Mouse (Mus musculus): ENCODE measurements around the gene Lsamp. TPM values are rescaled to one million over a fixed set of nuclear protein-coding genes. Genes with fewer than 3 reads are reported as not detected.

The Lsamp gene
- polyA plus RNA-seq, 1 experiment from 2014 or later: 5.4 TPM

GRCm38 (mm10) chr16:41701790-41702428 is 1717.7 kb downstream of the Lsamp start:
- no peak for ATAC-seq (replicated peaks; ENCODE audit: low FRiP score, low TSS enrichment, low read depth)
- Histone ChIP-seq H3K36me3 (ENCODE audit: control insufficient read depth, insufficient read depth, low read length) (no peaks in the 10 kb centered on the region), H3K27me3 (replicated peaks; ENCODE audit: control insufficient read depth, insufficient read depth, low read length) (no peaks in the 10 kb centered on the region), H3K4me2 (ENCODE audit: low read length) (no peak overlapping the region), H3K4me1 (replicated peaks; ENCODE audit: control insufficient read depth, insufficient read depth, low read length) (no peaks in the 10 kb centered on the region), H3K4me3 (ENCODE audit: low read depth, low read length) (no peak overlapping the region), H3K27ac (ENCODE audit: low read depth) (no peak overlapping the region), H3K9ac (ENCODE audit: low read length) (no peak overlapping the region), H3K9me3 (ENCODE audit: control insufficient read depth, low read length) (no peaks in the 10 kb centered on the region)
- WGBS: 81% methylated on average over 5 of the region's 5 CpGs
- DNase-seq (ENCODE audit: low spot score): no peak

- H3K36me3 ChIP-seq (ENCODE audit: control insufficient read depth, insufficient read depth, low read length): no peaks in the 10 kb centered on the region
- no peak overlapping the region for H3K9ac ChIP-seq (ENCODE audit: low read length)
- WGBS: 83% methylated on average over 9 of the region's 9 CpGs
- no peaks in the 10 kb centered on the region for H3K27me3 ChIP-seq (replicated peaks; ENCODE audit: control insufficient read depth, insufficient read depth, low read length)
- no peak for DNase-seq (ENCODE audit: low spot score)
- H3K4me2 ChIP-seq (ENCODE audit: low read length): no peak overlapping the region
- ATAC-seq (replicated peaks; ENCODE audit: low FRiP score, low TSS enrichment, low read depth): no peak
- H3K4me1 ChIP-seq (replicated peaks; ENCODE audit: control insufficient read depth, insufficient read depth, low read length): no peaks in the 10 kb centered on the region
- no peaks in the 10 kb centered on the region for H3K9me3 ChIP-seq (ENCODE audit: control insufficient read depth, low read length)
- no peak overlapping the region for H3K27ac ChIP-seq (ENCODE audit: low read depth)
- H3K4me3 ChIP-seq (ENCODE audit: low read depth, low read length): no peak overlapping the region
Observed at GRCm38 (mm10) chr16:41728900-41729585, 1744.9 kb downstream of the Lsamp start.

GRCm38 (mm10) chr16:41729911-41730310 is 1745.8 kb downstream of the Lsamp start:
- H3K4me1 ChIP-seq (replicated peaks; ENCODE audit: control insufficient read depth, insufficient read depth, low read length): no peaks in the 10 kb centered on the region
- no peaks in the 10 kb centered on the region for H3K27me3 ChIP-seq (replicated peaks; ENCODE audit: control insufficient read depth, insufficient read depth, low read length)
- H3K9ac ChIP-seq (ENCODE audit: low read length): no peak overlapping the region
- no peak overlapping the region for H3K4me2 ChIP-seq (ENCODE audit: low read length)
- ATAC-seq (replicated peaks; ENCODE audit: low FRiP score, low TSS enrichment, low read depth) (no peak), DNase-seq (ENCODE audit: low spot score) (no peak)
- no peaks in the 10 kb centered on the region for H3K9me3 ChIP-seq (ENCODE audit: control insufficient read depth, low read length)
- H3K27ac ChIP-seq (ENCODE audit: low read depth): no peak overlapping the region
- H3K4me3 ChIP-seq (ENCODE audit: low read depth, low read length): no peak overlapping the region
- 93% methylated on average over 1 of the region's 1 CpGs for WGBS
- no peaks in the 10 kb centered on the region for H3K36me3 ChIP-seq (ENCODE audit: control insufficient read depth, insufficient read depth, low read length)

DNA sequence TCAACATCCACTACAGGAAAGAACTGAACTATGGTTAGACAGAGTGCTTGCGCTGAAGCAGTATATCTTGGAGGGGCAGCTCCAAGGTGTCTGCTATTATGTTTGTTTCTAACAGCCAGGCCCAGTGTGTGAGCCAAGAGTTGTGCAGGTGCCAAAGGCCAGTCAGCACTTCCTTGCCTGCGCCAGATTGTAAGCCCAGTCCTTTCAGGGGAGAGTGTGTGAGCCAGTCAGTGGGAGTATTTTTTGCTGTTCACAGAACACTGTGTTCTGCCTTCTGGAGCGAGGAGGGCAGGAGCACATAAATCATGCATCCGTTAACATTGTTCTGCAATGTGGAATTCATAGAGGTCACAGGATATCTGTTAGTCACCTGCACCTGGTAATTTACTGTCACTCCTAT is 1760.9 kb downstream of the Lsamp start:
- Histone ChIP-seq H3K9ac (ENCODE audit: low read length) (no peak overlapping the region), H3K9me3 (ENCODE audit: control insufficient read depth, low read length) (no peaks in the 10 kb centered on the region), H3K4me1 (replicated peaks; ENCODE audit: control insufficient read depth, insufficient read depth, low read length) (no peaks in the 10 kb centered on the region), H3K27me3 (replicated peaks; ENCODE audit: control insufficient read depth, insufficient read depth, low read length) (no peaks in the 10 kb centered on the region), H3K36me3 (ENCODE audit: control insufficient read depth, insufficient read depth, low read length) (no peaks in the 10 kb centered on the region), H3K4me3 (ENCODE audit: low read depth, low read length) (no peak overlapping the region), H3K27ac (ENCODE audit: low read depth) (no peak overlapping the region), H3K4me2 (ENCODE audit: low read length) (no peak overlapping the region)
- ATAC-seq (replicated peaks; ENCODE audit: low FRiP score, low TSS enrichment, low read depth): no peak
- DNase-seq (ENCODE audit: low spot score): no peak
- 46% methylated on average over 4 of the region's 4 CpGs for WGBS

DNA sequence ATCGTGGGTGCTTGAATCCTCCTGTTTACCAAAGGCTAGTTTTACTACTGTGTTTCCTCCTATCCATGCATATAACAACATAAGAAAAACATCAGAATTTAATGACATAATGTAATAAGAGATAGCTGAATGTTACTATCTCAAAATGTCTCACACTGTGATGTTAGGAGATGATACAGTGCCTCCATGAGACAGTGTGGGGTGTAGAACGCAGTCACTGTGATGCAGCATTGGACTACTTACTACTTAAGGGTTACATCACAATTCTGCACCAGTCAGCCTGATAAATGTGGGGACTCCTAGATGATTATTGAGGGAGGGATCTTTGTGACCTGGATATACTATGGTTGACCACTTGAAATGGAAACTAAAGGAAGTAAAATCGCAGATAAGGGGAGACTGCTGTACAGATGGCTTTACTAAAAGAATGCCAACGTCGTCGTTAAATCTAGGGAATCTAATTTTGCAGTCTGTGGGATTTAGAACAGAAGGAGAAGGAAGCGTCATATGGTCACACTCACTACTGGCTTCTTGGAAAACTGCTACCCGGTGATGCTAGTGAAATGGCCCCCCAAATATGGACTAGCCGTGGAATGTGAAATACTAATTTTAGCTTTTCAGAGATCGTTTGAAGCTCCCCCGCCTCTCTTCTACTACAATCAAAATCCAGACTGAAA is 1762.2 kb downstream of the Lsamp start:
- Histone ChIP-seq H3K4me3 (ENCODE audit: low read depth, low read length) (no peak overlapping the region), H3K9me3 (ENCODE audit: control insufficient read depth, low read length) (no peaks in the 10 kb centered on the region), H3K9ac (ENCODE audit: low read length) (no peak overlapping the region), H3K27ac (ENCODE audit: low read depth) (no peak overlapping the region), H3K4me1 (replicated peaks; ENCODE audit: control insufficient read depth, insufficient read depth, low read length) (no peaks in the 10 kb centered on the region), H3K36me3 (ENCODE audit: control insufficient read depth, insufficient read depth, low read length) (no peaks in the 10 kb centered on the region), H3K4me2 (ENCODE audit: low read length) (no peak overlapping the region), H3K27me3 (replicated peaks; ENCODE audit: control insufficient read depth, insufficient read depth, low read length) (no peaks in the 10 kb centered on the region)
- ATAC-seq (replicated peaks; ENCODE audit: low FRiP score, low TSS enrichment, low read depth): no peak
- no peak for DNase-seq (ENCODE audit: low spot score)
- 82% methylated on average over 11 of the region's 11 CpGs for WGBS

DNA sequence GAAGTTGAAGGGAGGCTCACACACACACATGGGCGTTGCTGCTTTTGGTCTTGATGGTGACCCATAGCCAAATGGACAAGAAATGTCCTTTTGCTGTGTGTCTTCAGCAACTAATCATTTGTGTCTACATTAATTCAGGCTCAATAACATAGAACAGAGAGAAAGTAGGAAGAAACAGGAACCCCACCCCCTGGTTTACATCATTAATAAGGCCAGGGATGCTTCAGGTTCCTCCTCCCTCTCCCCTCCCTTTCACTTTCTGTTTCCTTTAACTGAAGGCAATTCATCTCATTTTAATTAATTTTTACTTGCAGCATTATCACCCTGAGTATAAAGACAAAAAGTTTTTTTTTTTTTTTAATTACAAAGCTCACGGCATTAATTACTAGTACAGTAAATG is 1763.7 kb downstream of the Lsamp start:
- no peaks in the 10 kb centered on the region for H3K4me1 ChIP-seq (replicated peaks; ENCODE audit: control insufficient read depth, insufficient read depth, low read length)
- no peaks in the 10 kb centered on the region for H3K27me3 ChIP-seq (replicated peaks; ENCODE audit: control insufficient read depth, insufficient read depth, low read length)
- DNase-seq (ENCODE audit: low spot score): no peak
- no peaks in the 10 kb centered on the region for H3K36me3 ChIP-seq (ENCODE audit: control insufficient read depth, insufficient read depth, low read length)
- no peak overlapping the region for H3K4me3 ChIP-seq (ENCODE audit: low read depth, low read length)
- WGBS: 93% methylated on average over 2 of the region's 2 CpGs
- no peak for ATAC-seq (replicated peaks; ENCODE audit: low FRiP score, low TSS enrichment, low read depth)
- H3K4me2 ChIP-seq (ENCODE audit: low read length): no peak overlapping the region
- H3K9me3 ChIP-seq (ENCODE audit: control insufficient read depth, low read length): no peaks in the 10 kb centered on the region
- H3K27ac ChIP-seq (ENCODE audit: low read depth): no peak overlapping the region
- no peak overlapping the region for H3K9ac ChIP-seq (ENCODE audit: low read length)

DNA sequence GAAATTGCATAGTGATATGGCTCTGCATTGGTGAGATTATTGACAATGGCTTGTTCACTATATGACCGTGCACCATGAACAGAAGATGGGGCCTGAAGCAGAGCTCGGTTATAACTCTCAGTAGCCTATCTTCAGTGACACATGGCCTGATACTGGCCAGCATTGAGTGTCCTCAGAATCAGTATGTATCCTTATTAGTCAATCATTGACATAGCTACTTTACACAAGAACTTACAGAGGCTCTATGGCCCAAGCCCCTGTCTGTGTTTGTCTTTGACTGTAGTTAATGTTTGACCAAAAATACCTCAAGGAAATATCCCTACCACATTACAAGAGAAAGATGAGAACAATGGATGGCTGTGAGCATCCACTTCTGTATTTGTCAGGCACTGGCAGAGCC is 1764.6 kb downstream of the Lsamp start:
- DNase-seq (ENCODE audit: low spot score) (no peak), ATAC-seq (replicated peaks; ENCODE audit: low FRiP score, low TSS enrichment, low read depth) (peak; percentile 76; the same call in 1 of the 2 replicates)
- Histone ChIP-seq H3K4me2 (ENCODE audit: low read length) (no peak overlapping the region), H3K9me3 (ENCODE audit: control insufficient read depth, low read length) (no peaks in the 10 kb centered on the region), H3K4me3 (ENCODE audit: low read depth, low read length) (no peak overlapping the region), H3K4me1 (replicated peaks; ENCODE audit: control insufficient read depth, insufficient read depth, low read length) (no peaks in the 10 kb centered on the region), H3K9ac (ENCODE audit: low read length) (no peak overlapping the region), H3K36me3 (ENCODE audit: control insufficient read depth, insufficient read depth, low read length) (no peaks in the 10 kb centered on the region), H3K27me3 (replicated peaks; ENCODE audit: control insufficient read depth, insufficient read depth, low read length) (no peaks in the 10 kb centered on the region), H3K27ac (ENCODE audit: low read depth) (no peak overlapping the region)
- WGBS: 75% methylated on average over 2 of the region's 2 CpGs

- no peaks in the 10 kb centered on the region for H3K4me1 ChIP-seq (replicated peaks; ENCODE audit: control insufficient read depth, insufficient read depth, low read length)
- H3K9me3 ChIP-seq (ENCODE audit: control insufficient read depth, low read length): no peaks in the 10 kb centered on the region
- no peaks in the 10 kb centered on the region for H3K27me3 ChIP-seq (replicated peaks; ENCODE audit: control insufficient read depth, insufficient read depth, low read length)
- no peak overlapping the region for H3K9ac ChIP-seq (ENCODE audit: low read length)
- no peak for ATAC-seq (replicated peaks; ENCODE audit: low FRiP score, low TSS enrichment, low read depth)
- no peak for DNase-seq (ENCODE audit: low spot score)
- no peaks in the 10 kb centered on the region for H3K36me3 ChIP-seq (ENCODE audit: control insufficient read depth, insufficient read depth, low read length)
- H3K4me2 ChIP-seq (ENCODE audit: low read length): no peak overlapping the region
- H3K4me3 ChIP-seq (ENCODE audit: low read depth, low read length): no peak overlapping the region
- H3K27ac ChIP-seq (ENCODE audit: low read depth): no peak overlapping the region
- 64% methylated on average over 6 of the region's 6 CpGs for WGBS
Observed at GRCm38 (mm10) chr16:41764285-41764684, 1780.1 kb downstream of the Lsamp start.
